Mouse (Mus musculus) CD4-positive, CD25-positive, alpha-beta regulatory T cell, adult 2 months (primary cell): ENCODE data around the gene Ninj2.

Experiments used
- DNase-seq: peaks from one replicate; pipeline ENCODE4 v3.0.0-alpha.2; 2012; ENCODE audit warnings: low read depth, low spot score

Ninj2 gene

GRCm38 (mm10) chr6:120094091-120094776 is 1.1 kb downstream of the Ninj2 start:
- DNase-seq = no peak

DNA sequence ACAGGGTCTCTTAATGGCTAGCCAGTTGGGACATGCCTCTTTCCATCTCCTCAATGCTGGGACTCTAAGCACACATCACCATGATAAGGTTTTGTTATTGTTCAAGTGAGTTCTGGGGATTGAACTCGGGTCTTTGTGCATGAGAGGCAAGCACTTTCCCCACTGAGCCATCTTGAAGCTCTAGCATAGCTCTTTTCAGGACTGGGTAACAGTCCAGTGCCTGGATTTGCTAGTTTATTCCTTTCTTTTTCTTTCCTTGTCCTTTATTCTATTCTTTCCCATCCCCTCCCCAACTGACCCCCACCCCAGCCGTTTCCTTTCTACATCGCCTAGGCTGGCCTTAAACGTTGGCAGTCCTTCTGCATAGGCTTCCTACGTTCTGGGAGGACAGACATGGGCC is 1.9 kb downstream of the Ninj2 start:
- no peak for DNase-seq

GRCm38 (mm10) chr6:120095501-120095900 is 2.4 kb downstream of the Ninj2 start:
- no peak for DNase-seq

- DNase-seq = no peak
Observed at GRCm38 (mm10) chr6:120099392-120099791, 6.2 kb downstream of the Ninj2 start.

- no peak for DNase-seq
Observed at GRCm38 (mm10) chr6:120101221-120101620, 8.1 kb downstream of the Ninj2 start.

DNA sequence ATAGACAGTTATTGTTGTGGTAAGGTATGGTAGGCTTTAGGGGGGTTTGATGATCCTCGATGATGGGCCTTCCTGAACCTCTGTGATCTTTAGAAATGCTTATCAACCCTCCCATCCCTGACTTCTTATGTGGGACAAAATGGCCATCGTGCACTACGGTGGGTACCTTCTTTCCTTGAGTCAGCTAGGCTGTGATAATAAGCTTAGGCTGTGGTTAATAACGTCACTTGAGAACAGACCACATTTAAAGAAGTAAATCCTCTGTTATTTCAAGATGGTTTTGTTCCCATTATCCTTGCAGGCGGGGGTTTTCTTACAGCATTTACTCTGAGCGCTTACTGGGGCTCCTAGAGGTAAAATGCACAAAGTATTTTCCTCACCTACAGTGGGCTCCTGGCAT is 8.8 kb downstream of the Ninj2 start:
- no peak for DNase-seq

- DNase-seq = no peak
Observed at GRCm38 (mm10) chr6:120103104-120103503, 10.0 kb downstream of the Ninj2 start.

DNA sequence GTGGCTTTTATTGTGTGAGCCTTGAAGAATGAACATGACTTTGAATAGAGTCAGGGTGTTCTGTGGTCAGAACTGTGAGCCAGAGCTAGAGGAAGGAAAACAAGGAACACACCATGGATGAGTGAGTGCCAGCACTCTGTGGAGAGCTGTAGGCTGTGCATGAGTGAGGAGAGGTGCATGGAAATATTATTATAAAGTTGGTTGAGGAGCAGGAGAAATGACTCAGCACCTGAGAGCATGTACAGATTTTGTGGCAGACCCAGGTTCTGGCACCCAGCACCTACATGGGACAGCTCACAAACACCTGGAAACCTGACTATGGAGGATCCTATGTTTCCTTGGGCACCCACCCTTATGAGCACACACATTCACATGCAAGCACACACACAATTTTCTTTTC is 11.9 kb downstream of the Ninj2 start:
- no peak for DNase-seq

DNA sequence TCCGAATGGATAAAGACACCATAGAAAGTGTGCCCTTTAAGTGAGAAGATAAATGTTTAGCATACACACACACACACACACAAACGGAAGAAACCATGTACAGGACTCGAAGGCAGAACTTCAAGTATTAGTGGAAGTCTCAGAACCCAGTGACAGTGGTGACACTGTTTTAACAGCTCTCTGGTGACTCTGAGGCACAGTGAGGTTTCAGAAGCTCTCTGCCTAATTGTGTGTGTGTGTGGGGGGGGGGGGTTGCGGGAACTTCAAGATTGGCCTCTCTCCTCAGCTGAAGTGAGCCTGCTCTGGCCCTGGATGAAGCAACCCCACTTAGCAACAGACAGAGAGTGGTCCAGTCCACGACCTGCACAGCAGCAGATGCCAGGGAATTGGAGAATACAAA is 14.4 kb downstream of the Ninj2 start:
- no peak for DNase-seq

DNA sequence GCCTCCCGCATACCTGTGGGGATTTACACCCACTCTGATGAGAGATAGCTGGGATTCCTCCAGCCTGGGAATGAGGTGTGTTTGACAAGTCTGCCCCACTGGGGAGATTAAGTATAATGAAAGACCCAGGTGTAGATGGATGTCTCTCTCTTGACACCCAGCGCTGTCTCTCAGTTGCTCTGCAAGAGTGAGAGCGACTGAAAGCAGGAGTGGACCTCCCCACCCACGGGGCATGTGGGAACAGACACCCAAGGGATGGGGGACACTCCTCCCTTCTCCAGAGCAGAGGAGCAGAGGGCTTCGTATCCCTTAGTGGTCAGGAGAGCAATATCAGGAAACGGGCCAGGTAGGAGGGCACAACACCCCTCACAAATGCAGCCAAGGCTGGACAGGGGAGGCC is 14.9 kb downstream of the Ninj2 start:
- DNase-seq = no peak

- no peak for DNase-seq
Observed at GRCm38 (mm10) chr6:120109173-120109572, 16.0 kb downstream of the Ninj2 start.

DNA sequence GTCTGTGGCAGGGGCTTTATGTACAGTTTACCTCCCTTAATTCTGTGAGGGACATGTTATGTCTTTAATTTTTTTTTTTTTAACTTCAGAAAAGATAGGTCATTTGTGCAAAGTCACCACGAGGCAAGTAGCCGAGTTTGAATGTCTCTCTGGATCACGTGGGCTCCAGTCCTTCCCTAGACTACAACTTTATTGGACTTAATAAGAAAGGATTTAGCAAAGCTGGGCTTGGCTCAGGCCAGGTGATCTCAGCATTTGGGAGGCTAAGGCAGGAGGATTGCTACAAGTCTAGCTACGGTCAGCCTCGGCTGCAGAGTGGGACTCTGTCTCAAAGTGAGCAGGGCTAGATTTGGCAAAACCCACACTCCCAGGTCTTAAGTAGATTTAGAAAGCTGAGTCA is 16.8 kb downstream of the Ninj2 start:
- no peak for DNase-seq

DNA sequence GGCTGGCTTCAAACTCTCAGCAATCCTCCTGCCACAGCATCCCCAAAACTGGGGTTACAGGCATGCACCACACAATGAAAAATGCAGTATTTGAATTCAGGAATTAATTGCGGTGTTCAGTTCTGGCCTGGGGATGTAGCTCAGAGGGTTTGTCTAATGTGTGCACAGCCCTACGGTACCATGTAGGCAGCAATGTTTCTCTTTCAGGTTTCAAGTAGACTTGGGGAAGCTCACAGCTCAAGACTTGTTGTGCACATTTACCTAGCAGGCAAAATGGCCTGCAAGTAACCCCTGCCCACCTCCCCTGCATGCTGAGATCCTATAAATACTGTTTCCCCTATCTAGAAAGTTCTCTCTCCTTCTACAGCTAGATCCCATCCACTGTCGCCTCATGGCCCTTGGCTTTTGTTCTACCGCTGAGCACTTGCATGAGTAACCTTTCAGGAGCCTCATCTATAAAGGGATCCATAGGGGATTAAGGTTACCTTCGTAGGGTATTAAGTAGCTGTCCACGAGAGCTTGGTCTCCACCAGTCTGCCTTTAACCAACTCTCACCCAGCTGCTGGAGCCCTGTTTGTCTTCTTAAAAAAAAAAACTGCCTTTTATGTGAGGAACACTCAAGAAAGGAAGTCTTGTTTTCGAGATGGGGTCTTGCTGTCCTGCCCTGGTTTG is 17.7 kb downstream of the Ninj2 start:
- DNase-seq = no peak

DNA sequence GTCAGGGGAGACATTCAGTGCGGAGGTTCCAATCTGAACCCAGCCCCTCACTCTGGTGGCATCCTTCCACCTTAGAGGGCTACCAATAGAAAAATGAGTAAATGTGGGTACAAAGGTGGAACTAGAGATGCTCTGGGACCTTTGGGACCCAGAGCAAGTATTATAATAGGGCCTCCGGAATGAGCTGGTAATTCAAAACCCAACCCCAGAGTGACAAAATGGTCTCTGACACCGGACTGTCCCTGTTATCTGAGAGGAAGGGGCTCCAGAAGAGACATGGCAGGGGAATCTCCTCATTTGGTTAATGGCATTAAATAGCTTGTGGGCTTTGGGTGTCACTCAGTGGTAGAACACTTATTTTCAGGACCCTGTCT is 18.2 kb downstream of the Ninj2 start:
- DNase-seq = no peak

DNA sequence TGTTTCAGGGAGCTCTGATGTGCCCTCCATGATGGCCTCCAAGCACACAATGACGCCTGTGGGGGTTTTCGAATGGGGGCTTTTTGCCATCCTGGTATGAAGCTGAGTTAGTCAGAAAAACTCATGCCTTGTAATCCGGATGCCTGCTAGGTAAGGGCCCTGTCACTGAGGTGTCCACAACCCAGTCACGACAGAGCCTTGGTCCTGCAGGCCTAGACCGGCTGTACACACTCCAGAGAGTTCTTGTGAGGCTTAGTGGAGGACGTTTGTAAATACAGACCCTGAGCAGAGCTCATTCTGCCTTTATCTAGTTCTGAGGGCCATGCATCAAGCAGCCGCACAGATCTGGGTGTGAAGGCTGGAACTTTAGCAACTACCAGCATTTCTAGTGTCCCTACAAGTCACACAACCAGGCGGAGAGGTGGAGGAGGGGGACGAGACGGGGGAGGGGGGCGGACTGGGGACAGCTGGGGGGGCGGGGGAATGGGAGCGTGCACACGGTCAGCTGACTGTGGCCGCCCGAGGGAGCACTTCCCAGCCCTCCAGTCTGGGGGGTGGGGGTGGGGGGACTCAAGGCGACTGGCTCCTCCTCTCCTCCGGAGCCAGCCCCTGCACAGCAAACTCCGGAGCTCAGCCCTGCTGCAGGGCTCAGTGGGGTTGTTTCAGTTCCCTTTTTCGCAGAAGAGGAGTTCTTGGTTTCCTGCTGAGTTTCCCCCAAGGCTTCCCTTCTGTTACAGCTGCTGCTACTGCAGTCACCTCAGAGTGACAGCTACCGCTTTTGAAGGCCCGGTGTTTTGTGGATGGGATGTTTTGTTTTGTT is 19.0 kb downstream of the Ninj2 start:
- peak; percentile 86 for DNase-seq

DNA sequence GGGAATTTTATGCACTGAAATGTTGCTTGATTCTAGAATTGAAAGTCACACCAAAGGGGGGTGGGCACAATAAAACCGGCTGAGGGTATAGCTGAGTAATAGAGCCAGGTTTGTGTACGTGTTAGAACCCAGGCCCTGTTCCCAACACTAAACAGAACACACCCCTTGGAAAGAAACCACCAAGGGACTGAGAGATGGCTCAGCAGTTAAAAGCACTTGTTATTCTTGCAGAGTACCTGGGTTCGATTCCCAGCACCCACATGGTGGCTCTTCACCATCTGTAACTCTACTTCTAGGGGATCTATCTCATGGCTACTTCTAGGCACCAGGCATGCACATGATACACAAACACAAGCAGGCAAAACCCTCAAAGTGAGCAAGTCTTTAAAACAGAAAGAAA is 20.7 kb downstream of the Ninj2 start:
- DNase-seq = no peak

GRCm38 (mm10) chr6:120114271-120114670 is 21.1 kb downstream of the Ninj2 start:
- no peak for DNase-seq

DNA sequence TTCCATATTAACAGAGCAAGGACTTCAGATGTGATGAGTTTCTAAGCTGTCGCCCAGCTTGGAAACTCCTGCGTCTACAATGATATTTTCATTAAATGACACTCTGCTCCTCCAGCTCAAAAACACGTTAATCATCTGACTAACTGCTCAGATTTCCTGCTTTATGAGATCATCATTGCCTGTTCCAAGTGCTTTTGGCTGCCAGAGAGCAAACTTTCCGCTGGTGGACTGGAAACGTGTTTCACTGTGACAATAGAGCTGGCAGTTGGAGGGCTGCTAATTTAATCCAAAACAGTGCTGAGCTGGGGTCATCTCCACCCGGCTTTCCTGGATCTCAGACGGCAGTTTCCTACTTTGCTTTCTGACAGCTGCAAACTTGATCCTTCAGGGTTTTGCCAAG is 21.5 kb downstream of the Ninj2 start:
- DNase-seq = peak; percentile 52

DNA sequence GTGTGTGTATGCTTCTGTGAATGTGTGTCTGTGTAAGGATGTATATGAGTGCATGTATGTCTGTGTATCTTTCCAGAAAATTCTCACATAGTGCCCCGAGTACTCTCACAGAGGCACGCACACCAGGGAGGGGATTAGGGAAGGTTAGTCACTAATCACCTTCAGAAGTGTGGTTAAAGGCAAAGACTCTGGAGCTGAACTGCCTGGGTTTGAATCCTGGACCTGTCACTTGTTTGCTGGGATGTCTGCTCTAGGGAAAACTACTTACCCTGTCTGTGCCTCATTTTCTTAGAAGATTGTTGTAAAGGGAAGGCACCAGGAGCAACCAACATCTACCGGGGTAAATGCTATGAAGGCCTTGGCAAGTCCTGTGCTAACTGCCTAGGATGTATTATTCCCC is 22.3 kb downstream of the Ninj2 start:
- DNase-seq = no peak

DNA sequence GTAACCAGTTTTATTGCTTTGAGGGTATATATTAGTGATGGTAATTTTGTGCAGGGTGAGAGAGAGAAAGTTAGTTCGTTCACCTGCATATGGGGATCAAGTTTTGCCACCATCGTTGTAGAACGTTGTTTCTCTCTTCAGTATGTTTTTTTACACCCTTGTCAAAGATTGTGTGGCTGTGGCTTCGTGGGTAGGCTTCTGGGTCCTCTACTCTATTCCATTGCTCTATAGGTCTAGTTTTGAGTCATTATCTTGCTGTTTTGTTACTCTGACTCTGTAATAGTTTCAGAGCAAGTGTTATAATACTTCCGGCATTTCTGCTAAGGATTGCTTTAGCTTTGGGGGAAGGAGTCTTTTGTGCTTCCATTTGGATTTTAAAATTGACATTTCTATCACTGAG is 26.7 kb downstream of the Ninj2 start:
- DNase-seq = peak; percentile 44

DNA sequence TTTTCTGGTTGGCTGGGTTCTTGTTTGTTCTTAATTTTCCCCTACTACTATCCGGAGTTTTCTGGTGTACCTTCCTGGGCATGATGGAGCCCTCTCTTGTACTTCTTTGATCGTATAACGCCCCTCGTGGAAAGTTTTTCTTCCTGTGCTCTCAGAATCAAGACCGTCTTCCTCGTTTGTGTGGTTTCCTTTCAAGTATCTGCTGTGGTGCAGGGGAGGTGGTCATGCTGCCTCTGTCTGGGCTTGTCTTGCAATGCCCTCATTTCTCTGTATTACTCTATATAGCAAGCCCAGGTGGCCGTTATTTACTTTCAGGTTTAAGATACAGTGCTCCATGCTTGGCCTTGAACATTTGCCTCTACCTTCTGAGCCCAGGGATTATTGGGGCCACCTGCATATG is 31.5 kb downstream of the Ninj2 start:
- peak; percentile 74 for DNase-seq

- no peak for DNase-seq
Observed at GRCm38 (mm10) chr6:120126456-120126855, 33.3 kb downstream of the Ninj2 start.

- DNase-seq = no peak
Observed at GRCm38 (mm10) chr6:120127321-120127720, 34.2 kb downstream of the Ninj2 start.
